Mouse (Mus musculus): ENCODE data around the gene Mns1.

Mns1 gene

DNA sequence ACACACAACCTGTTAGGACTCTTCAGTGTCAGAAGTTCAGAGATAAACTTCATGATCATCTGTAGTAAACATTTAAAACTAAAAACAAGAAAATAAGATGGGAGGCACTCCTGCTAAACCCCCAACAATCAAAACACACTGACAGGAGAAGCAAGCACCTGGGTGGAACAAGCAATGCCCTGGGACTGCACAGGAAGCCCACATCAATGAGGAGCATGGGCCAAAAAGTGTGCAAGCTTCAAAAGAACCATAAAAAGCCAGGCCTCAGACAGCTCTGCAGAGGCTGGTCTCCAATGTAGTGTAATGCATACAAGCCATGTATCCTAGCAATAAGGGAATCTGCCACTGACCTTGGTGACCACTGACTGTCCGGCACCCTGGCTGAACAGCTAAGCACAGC is 41.5 kb downstream of the Mns1 start:
- DNase-seq, result no peak

DNA sequence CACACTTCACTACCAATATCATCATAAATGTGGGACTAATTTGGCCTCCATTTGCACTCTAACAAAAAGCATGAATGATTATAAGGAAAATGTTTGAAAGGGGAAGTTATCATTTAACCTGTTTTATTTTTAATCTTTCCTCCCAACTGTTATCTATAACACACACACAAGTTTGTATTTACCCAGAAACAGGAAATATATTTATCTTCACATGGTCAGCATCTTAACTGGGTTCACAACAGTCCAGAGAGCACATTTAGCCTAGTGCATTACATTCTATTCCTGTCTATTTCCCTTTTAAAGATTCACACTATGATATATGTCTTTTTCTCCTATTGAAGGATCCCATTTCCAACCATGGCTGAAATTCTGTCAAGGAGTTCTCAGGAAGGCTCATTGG is 50.7 kb downstream of the Mns1 start:
- DNase-seq, result no peak

DNA sequence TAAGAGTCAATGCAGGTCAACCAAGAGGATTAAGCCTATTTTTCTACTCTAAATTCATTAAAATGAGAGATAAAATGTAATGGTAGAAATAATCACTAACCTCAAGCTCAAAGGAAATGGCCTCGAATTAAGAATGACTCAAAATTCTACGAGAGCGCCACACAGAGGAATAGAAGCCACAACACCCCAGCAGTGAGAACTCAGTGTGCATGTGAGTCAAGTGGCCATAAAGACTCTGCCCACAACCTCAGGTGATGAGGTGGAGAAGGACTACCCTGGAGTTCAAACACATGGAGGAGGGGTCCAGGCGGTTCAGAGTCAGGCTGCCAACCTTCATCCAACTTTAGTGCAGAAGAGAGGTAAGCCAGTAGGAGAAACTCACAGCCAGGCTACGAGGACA is 51.3 kb downstream of the Mns1 start:
- DNase-seq, result no peak

DNA sequence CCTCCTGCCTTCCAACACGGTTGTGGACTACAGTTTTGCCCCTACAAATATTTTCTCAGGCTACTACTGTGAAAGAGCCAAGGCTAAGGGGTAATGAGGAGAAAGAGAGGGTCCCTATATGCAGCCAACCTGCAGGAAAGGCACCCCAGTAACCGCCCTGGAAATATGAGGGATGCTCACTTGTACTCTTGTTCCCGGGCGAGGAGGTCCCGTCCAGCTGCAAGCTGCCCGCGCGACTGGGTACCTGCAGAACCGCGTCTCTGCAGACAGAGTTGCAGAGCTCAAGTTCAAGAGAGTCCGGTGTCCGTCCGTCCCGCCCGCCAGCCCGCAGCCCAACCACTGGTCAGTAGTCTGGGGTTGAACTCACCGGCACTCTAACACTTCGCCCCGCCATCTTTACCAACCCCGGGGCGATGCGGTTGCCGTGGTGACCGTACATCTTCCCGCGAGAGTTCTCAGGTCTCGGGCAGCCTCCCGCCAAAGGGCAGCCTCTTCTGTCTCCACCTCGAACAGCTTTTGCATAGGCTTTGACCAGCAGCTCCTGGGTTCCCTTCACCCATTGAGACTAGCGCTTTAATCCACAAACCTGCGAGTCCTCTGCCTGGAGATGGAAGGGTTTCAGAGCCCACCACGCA is 53.9 kb downstream of the Mns1 start:
- peak; percentile 99 for DNase-seq

DNA sequence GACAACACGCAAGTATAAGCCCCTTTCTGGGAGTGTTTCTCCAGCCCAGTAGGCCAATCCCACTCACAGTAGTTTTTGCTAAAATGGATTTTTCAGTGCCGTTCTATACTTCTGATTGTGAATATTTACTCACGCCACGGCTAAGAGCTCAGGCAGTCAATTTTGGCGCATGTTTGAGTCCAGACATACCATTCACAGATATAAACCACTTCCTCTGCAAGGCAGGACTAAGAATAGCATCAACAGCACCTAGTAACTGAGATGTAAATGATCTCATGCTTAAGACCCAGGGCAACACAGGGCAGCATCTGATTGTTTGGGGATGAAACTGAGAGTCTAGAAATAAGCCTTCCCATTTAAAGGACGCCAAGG is 54.4 kb downstream of the Mns1 start, which contains the start of gene Tex9:
Gene Tex9, minus strand, starts transcription at position 19 of the 372 bp plus-strand sequence.
- no peak for DNase-seq

DNA sequence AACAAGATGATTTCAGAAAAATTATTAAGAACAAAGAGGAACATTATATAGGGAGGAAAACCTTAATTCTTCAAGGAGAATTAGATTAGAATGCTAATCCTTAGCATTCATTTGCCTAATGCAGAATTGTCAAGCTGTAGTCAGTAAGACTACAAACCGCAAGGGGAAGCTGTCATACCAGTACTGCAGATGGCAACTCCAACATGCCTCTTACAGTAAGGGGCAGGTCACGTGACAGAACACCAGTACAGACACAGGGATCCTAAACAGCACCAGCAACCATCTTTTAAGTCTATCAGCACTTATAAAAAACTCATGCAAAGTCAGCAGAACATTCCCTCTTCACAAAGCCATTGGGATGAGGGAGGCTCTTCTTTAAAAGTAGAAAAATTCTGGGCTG is 55.7 kb downstream of the Mns1 start:
- DNase-seq, result no peak

DNA sequence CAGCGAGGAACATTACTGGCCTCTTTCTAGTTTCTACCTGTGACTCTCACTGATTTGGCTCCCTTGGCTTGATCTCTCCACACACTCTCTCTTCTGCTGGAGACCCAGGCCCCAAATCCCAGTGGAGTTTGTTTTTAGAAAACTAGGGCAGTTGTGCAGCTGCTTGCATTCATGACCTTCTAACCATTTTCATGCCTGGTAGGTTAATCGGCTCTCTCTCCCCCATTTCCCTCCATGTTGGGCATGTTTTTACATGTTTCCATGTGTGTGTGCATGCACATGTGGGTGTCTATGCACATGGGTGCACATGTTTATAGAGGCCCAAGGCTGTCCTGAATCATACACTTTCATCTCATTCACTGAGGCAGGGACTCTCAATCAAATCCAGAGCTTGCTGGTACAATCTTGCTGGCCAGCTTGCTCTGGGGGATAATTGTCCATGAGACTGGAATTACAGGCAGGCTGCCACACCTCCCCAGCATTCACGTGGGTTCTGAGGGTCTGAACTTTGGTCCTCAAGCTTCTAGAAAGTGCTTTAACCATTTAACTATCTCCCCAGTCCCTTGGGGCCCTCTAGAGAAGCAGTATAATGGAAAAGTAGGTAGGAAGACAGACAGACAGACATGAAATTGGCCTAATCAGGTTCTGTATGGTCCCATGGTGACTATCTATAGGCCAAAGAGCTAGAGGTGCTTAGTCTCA is 56.3 kb downstream of the Mns1 start:
- no peak for DNase-seq

DNA sequence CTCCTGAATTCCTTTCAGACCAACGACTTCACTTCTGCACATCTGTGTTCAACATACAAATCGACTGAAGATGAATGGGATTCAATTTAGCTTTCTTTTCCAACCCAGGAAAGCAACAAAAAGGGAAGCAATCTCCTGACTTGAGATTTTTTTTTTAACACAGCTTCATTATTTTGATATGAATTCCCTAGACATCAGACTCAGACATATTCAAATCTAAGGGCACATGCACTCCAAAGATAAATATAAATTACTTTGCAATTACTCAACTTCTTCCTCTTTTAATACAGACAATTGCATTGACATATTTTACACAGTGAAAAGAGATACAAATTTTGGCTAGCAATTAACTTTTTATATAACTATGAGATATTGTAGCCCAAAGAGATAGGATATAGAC is 58.9 kb downstream of the Mns1 start:
- DNase-seq, result no peak

DNA sequence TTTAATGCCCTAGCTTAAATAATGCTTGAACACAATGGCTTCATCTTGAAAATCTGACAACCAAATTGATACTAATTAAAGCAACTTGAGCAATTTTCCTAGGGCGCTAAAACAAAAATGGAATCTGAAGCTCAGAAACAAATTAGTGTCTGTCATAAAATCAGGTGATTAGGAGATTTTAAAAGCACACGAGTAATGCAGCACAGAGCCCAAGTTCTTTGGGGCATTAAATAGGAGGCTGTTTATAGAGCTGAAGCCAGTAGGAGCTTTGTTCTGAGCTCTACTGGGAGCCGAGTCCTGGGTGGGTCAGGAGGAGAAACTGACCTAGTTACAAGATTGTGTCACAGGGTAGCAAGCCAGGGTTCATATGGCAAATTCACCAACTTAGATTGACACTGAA is 59.4 kb downstream of the Mns1 start:
- DNase-seq, result no peak

Data from heart, adult 11 months (tissue).